ENCODE assay signal across 9 mouse cellular contexts in genomic region chr10:81141455-81142210, GRCm38 (mm10). TPM values are rescaled to one million over a fixed set of nuclear protein-coding genes. Genes with fewer than 3 reads are reported as not detected.
DNase-seq lines count a peak whose midpoint lies in the region; ATAC-seq and TF ChIP-seq lines count a peak whose summit lies in the region.
"Had no signal": no experiment of that assay in that cellular context is flagged by ENCODE, and none has a peak within 500 bp of the region (broad histone marks: within the 10 kb centered on the region; RNA-seq: fewer than 3 reads in every experiment).

No protein-coding gene starts in this region.

- no peak for ATAC-seq in kidney, embryonic 15.5 days (replicated peaks; ENCODE audit: low FRiP score)
- no peak for ATAC-seq in kidney, embryonic 16.5 days (ENCODE audit: low FRiP score, low TSS enrichment)
- ATAC-seq in embryonic facial prominence, embryonic 15.5 days (ENCODE audit: insufficient number of reproducible peaks, low FRiP score, low TSS enrichment, low read depth): no peak
- ATAC-seq in liver, postnatal 0 days: no peak
- ATAC-seq: activated CD4-positive, CD25-positive, alpha-beta regulatory T cell, adult 4 months had no signal

- no peaks in the 10 kb centered on the region for H3K27me3 ChIP-seq in kidney, embryonic 15.5 days
- H3K27me3 ChIP-seq in kidney, embryonic 16.5 days (ENCODE audit: insufficient read depth, low read length): no peaks in the 10 kb centered on the region
- H3K27me3 ChIP-seq in embryonic facial prominence, embryonic 15.5 days: no peaks in the 10 kb centered on the region
- no peaks in the 10 kb centered on the region for H3K27me3 ChIP-seq in liver, postnatal 0 days (ENCODE audit: insufficient read depth, low read length)

- H3K9me3 ChIP-seq in kidney, embryonic 15.5 days (replicated peaks): no peaks in the 10 kb centered on the region
- H3K9me3 ChIP-seq in kidney, embryonic 16.5 days (ENCODE audit: low read length): no peaks in the 10 kb centered on the region
- H3K9me3 ChIP-seq in embryonic facial prominence, embryonic 15.5 days (replicated peaks): no peaks in the 10 kb centered on the region
- no peaks in the 10 kb centered on the region for H3K9me3 ChIP-seq in liver, postnatal 0 days (ENCODE audit: low read length)

- peak overlapping the region; percentile 17; the same call in 1 of the 2 replicates for H3K9ac ChIP-seq in kidney, embryonic 15.5 days
- H3K9ac ChIP-seq in kidney, embryonic 16.5 days (replicated peaks; ENCODE audit: low read length): no peak overlapping the region
- H3K9ac ChIP-seq in embryonic facial prominence, embryonic 15.5 days: peak overlapping the region; percentile 6; the same call in 1 of the 2 replicates
- H3K9ac ChIP-seq in liver, postnatal 0 days (replicated peaks): peak overlapping the region; percentile 96

- peaks cover 49% of the 10 kb centered on the region for H3K4me1 ChIP-seq in kidney, embryonic 15.5 days
- peaks cover 36% of the 10 kb centered on the region for H3K4me1 ChIP-seq in kidney, embryonic 16.5 days (ENCODE audit: insufficient read depth, low read length)
- peaks cover 75% of the 10 kb centered on the region for H3K4me1 ChIP-seq in embryonic facial prominence, embryonic 15.5 days
- H3K4me1 ChIP-seq in liver, postnatal 0 days (ENCODE audit: insufficient read depth): peaks cover 47% of the 10 kb centered on the region

- no peak for TF ChIP-seq EP300 in liver, postnatal 0 days (IDR thresholded peaks at IDR 0.05; ENCODE audit: low read depth)

- H3K4me3 ChIP-seq in kidney, embryonic 15.5 days (replicated peaks): peak overlapping the region; percentile 81
- no peak overlapping the region for H3K4me3 ChIP-seq in kidney, embryonic 16.5 days (ENCODE audit: low read length)
- H3K4me3 ChIP-seq in embryonic facial prominence, embryonic 15.5 days (replicated peaks): 0 out of 2 replicates have a peak overlapping the region, but pooled peaks have one; percentile 5
- no peak overlapping the region for H3K4me3 ChIP-seq in liver, postnatal 0 days (ENCODE audit: low read depth, low read length)

- peak; percentile 81 for DNase-seq in ZHBTc4 (ENCODE audit: low read depth, low spot score)
- no peak for DNase-seq in liver, postnatal 0 days
- no peak for DNase-seq in adrenal gland, postnatal 25 days
- DNase-seq in gastrocnemius, adult 18-20 months (ENCODE audit: low spot score): no peak
- no peak for DNase-seq in ovary, postnatal 10 days (ENCODE audit: low spot score)

- H3K27ac ChIP-seq in kidney, embryonic 15.5 days: peak overlapping the region; percentile 18; the same call in 1 of the 2 replicates
- H3K27ac ChIP-seq in kidney, embryonic 16.5 days (ENCODE audit: low read length): no peak overlapping the region; the same call in 1 of the 2 replicates
- H3K27ac ChIP-seq in embryonic facial prominence, embryonic 15.5 days (replicated peaks): peak overlapping the region; percentile 91
- 0 out of 2 replicates have a peak overlapping the region, but pooled peaks have one; percentile 37 for H3K27ac ChIP-seq in liver, postnatal 0 days (ENCODE audit: low read depth)

- WGBS in kidney, embryonic 15.5 days: 80% methylated on average over 7 of the region's 7 CpGs
- WGBS in kidney, embryonic 16.5 days: 77% methylated on average over 7 of the region's 7 CpGs
- 70% methylated on average over 7 of the region's 7 CpGs for WGBS in embryonic facial prominence, embryonic 15.5 days
- 76% methylated on average over 7 of the region's 7 CpGs for WGBS in liver, postnatal 0 days (ENCODE audit: insufficient replicate concordance)

- no peak for TF ChIP-seq CTCF in liver, postnatal 0 days (IDR thresholded peaks at IDR 0.05; ENCODE audit: low read depth)

- peak overlapping the region; percentile 94 for H3K4me2 ChIP-seq in kidney, embryonic 15.5 days
- no peak overlapping the region for H3K4me2 ChIP-seq in kidney, embryonic 16.5 days (replicated peaks; ENCODE audit: low read depth, low read length)
- H3K4me2 ChIP-seq in embryonic facial prominence, embryonic 15.5 days (replicated peaks): peak overlapping the region; percentile 71
- peak overlapping the region; percentile 98 for H3K4me2 ChIP-seq in liver, postnatal 0 days (ENCODE audit: low read depth, low read length)

- peaks cover 41% of the 10 kb centered on the region for H3K36me3 ChIP-seq in kidney, embryonic 15.5 days
- H3K36me3 ChIP-seq in kidney, embryonic 16.5 days (ENCODE audit: insufficient read depth, low read length): peaks cover 36% of the 10 kb centered on the region
- peaks cover 33% of the 10 kb centered on the region for H3K36me3 ChIP-seq in embryonic facial prominence, embryonic 15.5 days
- peaks cover 51% of the 10 kb centered on the region for H3K36me3 ChIP-seq in liver, postnatal 0 days (replicated peaks; ENCODE audit: insufficient read depth, low read length)

RNA-seq across cellular contexts. Expression of gene Zbtb7a, which starts 6.6 kb away (rescaled TPM):
- 25.6 and 26.6 TPM in 2 replicates for polyA plus RNA-seq in kidney, embryonic 15.5 days (2015; fragmentation: Nextera tagmentation; extraction: Ambion mirVana)
- 24.4 and 25.2 TPM in 2 replicates for polyA plus RNA-seq in kidney, embryonic 16.5 days (2015; fragmentation: Nextera tagmentation; extraction: Ambion mirVana)
- 57.6 and 59.4 TPM in 2 replicates for polyA plus RNA-seq in embryonic facial prominence, embryonic 15.5 days (2015; fragmentation: Nextera tagmentation; extraction: Ambion mirVana)
- 29.7 and 33.8 TPM in 2 replicates for polyA plus RNA-seq in liver, postnatal 0 days (2015; fragmentation: Nextera tagmentation; extraction: Ambion mirVana)
- total RNA-seq in adrenal gland, postnatal 25 days (2021): 72.8 and 96.8 TPM in 2 replicates
- 10 to 100 TPM; 22.1 to 24.5 TPM for total RNA-seq in gastrocnemius, adult 18-20 months (2021)

RNA-seq across cellular contexts. Expression of gene Pias4, which starts 26.1 kb away (rescaled TPM):
- polyA plus RNA-seq in kidney, embryonic 15.5 days (2015; fragmentation: Nextera tagmentation; extraction: Ambion mirVana): 48.6 and 51.2 TPM in 2 replicates
- 51.0 and 56.2 TPM in 2 replicates for polyA plus RNA-seq in kidney, embryonic 16.5 days (2015; fragmentation: Nextera tagmentation; extraction: Ambion mirVana)
- polyA plus RNA-seq in embryonic facial prominence, embryonic 15.5 days (2015; fragmentation: Nextera tagmentation; extraction: Ambion mirVana): 52.0 and 52.7 TPM in 2 replicates
- polyA plus RNA-seq in liver, postnatal 0 days (2015; fragmentation: Nextera tagmentation; extraction: Ambion mirVana): 14.6 and 16.1 TPM in 2 replicates
- 33.1 and 36.9 TPM in 2 replicates for total RNA-seq in adrenal gland, postnatal 25 days (2021)
- 10 to 100 TPM; 15.3 to 17.1 TPM for total RNA-seq in gastrocnemius, adult 18-20 months (2021)

RNA-seq across cellular contexts. Expression of gene Eef2, which starts 34.8 kb away (rescaled TPM):
- polyA plus RNA-seq in kidney, embryonic 15.5 days (2015; fragmentation: Nextera tagmentation; extraction: Ambion mirVana): 563 and 597 TPM in 2 replicates
- 663 and 672 TPM in 2 replicates for polyA plus RNA-seq in kidney, embryonic 16.5 days (2015; fragmentation: Nextera tagmentation; extraction: Ambion mirVana)
- polyA plus RNA-seq in embryonic facial prominence, embryonic 15.5 days (2015; fragmentation: Nextera tagmentation; extraction: Ambion mirVana): 654 and 688 TPM in 2 replicates
- 310 and 313 TPM in 2 replicates for polyA plus RNA-seq in liver, postnatal 0 days (2015; fragmentation: Nextera tagmentation; extraction: Ambion mirVana)
- total RNA-seq in adrenal gland, postnatal 25 days (2021): 1,495 and 1,572 TPM in 2 replicates
- 1,000 to 10,000 TPM; 1,320 to 1,335 TPM for total RNA-seq in gastrocnemius, adult 18-20 months (2021)

RNA-seq across cellular contexts. Expression of gene Map2k2, which starts 35.9 kb away (rescaled TPM):
- 182 and 202 TPM in 2 replicates for polyA plus RNA-seq in kidney, embryonic 15.5 days (2015; fragmentation: Nextera tagmentation; extraction: Ambion mirVana)
- 195 and 207 TPM in 2 replicates for polyA plus RNA-seq in kidney, embryonic 16.5 days (2015; fragmentation: Nextera tagmentation; extraction: Ambion mirVana)
- polyA plus RNA-seq in embryonic facial prominence, embryonic 15.5 days (2015; fragmentation: Nextera tagmentation; extraction: Ambion mirVana): 189 and 197 TPM in 2 replicates
- polyA plus RNA-seq in liver, postnatal 0 days (2015; fragmentation: Nextera tagmentation; extraction: Ambion mirVana): 93.2 and 93.9 TPM in 2 replicates
- total RNA-seq in adrenal gland, postnatal 25 days (2021): 182 and 184 TPM in 2 replicates
- 100 to 1,000 TPM; 173 to 189 TPM for total RNA-seq in gastrocnemius, adult 18-20 months (2021)

RNA-seq across cellular contexts. Expression of gene Dapk3, which starts 41.2 kb away (rescaled TPM):
- 41.0 and 47.9 TPM in 2 replicates for polyA plus RNA-seq in kidney, embryonic 15.5 days (2015; fragmentation: Nextera tagmentation; extraction: Ambion mirVana)
- polyA plus RNA-seq in kidney, embryonic 16.5 days (2015; fragmentation: Nextera tagmentation; extraction: Ambion mirVana): 38.4 and 39.3 TPM in 2 replicates
- polyA plus RNA-seq in embryonic facial prominence, embryonic 15.5 days (2015; fragmentation: Nextera tagmentation; extraction: Ambion mirVana): 65.4 and 67.7 TPM in 2 replicates
- polyA plus RNA-seq in liver, postnatal 0 days (2015; fragmentation: Nextera tagmentation; extraction: Ambion mirVana): 15.3 and 17.2 TPM in 2 replicates
- total RNA-seq in adrenal gland, postnatal 25 days (2021): 70.8 and 76.5 TPM in 2 replicates
- 10 to 100 TPM; 25.5 to 28.4 TPM for total RNA-seq in gastrocnemius, adult 18-20 months (2021)

Comparison
In these comparisons a context has a peak if more than half of its experiments do, and no peak if none do; other contexts are left out.
1. H3K4me3 ChIP-seq: peak in kidney, embryonic 15.5 days (single experiment) and embryonic facial prominence, embryonic 15.5 days (single experiment); none in kidney, embryonic 16.5 days (single experiment) and liver, postnatal 0 days (single experiment).